Mouse (Mus musculus): Measurements from ENCODE around the gene Rnf217.

Rnf217 gene

GRCm38 (mm10) chr10:31609066-31609961 is at the start of gene Rnf217:
TSS of gene Rnf217 (minus strand) at chr10:31609184.
- in situ Hi-C loops (cut with MboI, MseI): no loop called here

DNA sequence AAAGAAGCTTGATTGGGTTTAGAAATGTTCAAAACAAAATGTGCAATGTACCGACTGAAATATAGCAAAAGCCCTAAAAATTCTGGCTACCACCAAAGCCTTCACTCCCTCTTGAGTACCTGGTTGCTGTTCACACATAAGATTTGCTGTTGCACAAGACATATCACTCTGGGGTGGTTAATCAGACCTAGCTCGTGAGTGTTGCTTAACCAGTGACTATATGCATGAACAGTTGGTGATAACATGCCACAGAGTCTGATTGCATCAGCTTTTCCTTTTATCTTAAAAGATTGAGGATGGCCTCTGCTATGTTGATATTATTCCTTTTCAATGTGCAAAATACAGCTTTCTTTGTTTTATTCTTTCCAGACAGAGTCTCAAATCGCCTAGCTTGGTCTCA is 38.3 kb upstream of the Rnf217 start:
- in situ Hi-C loops (cut with MboI, MseI): no loop called here

DNA sequence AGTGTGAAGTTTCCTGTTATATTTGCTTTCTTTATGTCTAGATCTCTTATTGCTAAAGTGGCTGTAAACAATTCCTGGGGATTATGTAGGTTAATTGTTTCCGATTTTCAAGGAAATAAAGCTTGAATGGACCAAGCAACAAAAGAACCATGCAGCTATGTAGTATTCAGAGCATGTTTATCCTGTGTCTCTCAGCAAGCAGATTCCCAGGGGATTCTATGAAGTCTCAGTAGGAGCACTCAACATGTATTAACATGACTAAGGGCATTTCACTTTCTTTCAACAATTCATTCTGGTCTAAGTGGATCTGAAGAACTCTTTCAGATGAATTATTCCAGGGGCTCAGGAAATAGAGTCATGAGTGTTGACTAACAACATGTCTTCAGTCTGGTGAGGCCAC is 37.1 kb upstream of the Rnf217 start:
- in situ Hi-C loops (cut with MboI, MseI): no loop called here

GRCm38 (mm10) chr10:31635098-31635497 is 26.1 kb upstream of the Rnf217 start:
- in situ Hi-C loops (cut with MboI, MseI): loop anchor here in 1 of 2 experiments (10.0 kb wide), 1 partner anchor 1120 kb away; no protein-coding TSS in a partner anchor

GRCm38 (mm10) chr10:31632005-31632404 is 23.0 kb upstream of the Rnf217 start:
- in situ Hi-C loops (cut with MboI, MseI): loop anchor here in 1 of 2 experiments (10.0 kb wide), 1 partner anchor 1117 kb away; no protein-coding TSS in a partner anchor

- in situ Hi-C loops (cut with MboI, MseI): no loop called here
These were observed 6.4 kb upstream of the Rnf217 start for GRCm38 (mm10) chr10:31615355-31615754.

DNA sequence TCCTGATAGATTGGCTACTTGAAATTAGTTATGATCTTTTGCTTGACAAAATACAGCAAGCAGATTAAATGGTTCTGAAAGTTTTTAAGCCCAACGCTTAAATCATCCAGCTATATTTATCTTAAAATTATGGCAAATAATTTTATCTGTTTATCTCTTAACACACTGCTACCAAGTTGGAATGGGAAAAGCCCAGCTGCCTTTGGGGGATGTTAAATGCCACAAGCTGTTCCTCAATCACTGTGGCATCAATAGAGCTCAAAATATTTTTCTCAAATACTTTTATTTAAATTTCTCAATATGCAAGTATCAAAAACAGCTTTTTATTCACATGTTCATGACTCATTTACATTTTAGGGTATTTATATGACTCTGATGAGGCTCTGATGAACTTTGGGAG is 5.1 kb upstream of the Rnf217 start:
- in situ Hi-C loops (cut with MboI, MseI): no loop called here

- in situ Hi-C loops (cut with MboI, MseI): no loop called here
These were observed 431 bp downstream of the Rnf217 start for GRCm38 (mm10) chr10:31608441-31609065.

- in situ Hi-C loops (cut with MboI, MseI): no loop called here
These were observed 1.8 kb downstream of the Rnf217 start for GRCm38 (mm10) chr10:31606981-31607867.

DNA sequence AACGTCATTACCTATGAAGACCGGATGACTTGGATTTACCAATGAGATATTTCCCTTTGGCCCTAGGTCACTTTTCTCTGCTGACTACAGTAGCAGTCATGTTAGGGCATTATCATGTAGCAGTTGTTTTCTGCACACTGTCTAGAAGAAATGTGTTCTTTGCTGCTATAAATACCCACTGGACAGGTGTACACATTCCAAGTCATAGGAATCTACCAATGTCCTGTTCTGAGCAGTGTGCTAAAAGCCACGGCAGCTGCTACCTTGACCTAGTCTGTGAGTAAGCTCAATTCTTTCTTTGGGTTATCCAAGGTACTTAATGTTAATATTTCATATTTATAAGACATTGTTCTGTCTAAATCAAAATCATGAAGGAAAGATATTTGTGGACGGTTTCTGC is 5.1 kb downstream of the Rnf217 start:
- in situ Hi-C loops (cut with MboI, MseI): no loop called here

- in situ Hi-C loops (cut with MboI, MseI): no loop called here
These were observed 8.9 kb downstream of the Rnf217 start for GRCm38 (mm10) chr10:31600116-31600515.

GRCm38 (mm10) chr10:31597886-31598285 is 11.1 kb downstream of the Rnf217 start:
- in situ Hi-C loops (cut with MboI, MseI): no loop called here

GRCm38 (mm10) chr10:31596804-31597203 is 12.2 kb downstream of the Rnf217 start:
- in situ Hi-C loops (cut with MboI, MseI): no loop called here

DNA sequence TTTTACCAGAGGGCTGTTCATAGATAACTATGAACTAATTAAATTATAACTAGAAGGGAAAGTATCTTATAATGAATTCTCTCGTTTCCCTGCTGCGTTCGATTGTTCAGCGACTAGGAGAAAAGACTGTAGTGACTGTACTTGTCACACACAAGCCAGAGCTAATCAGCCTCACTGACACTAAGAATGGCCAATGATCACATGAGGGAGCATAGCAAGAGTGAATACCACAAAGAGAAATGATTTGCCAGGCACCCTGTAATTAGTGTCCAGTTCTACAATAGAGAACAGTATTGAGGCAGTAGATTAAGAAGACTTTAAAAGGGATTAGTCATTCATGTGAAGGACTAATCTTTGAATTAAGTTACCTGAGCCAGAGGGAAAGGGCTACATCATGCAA is 13.7 kb downstream of the Rnf217 start:
- in situ Hi-C loops (cut with MboI, MseI): no loop called here

DNA sequence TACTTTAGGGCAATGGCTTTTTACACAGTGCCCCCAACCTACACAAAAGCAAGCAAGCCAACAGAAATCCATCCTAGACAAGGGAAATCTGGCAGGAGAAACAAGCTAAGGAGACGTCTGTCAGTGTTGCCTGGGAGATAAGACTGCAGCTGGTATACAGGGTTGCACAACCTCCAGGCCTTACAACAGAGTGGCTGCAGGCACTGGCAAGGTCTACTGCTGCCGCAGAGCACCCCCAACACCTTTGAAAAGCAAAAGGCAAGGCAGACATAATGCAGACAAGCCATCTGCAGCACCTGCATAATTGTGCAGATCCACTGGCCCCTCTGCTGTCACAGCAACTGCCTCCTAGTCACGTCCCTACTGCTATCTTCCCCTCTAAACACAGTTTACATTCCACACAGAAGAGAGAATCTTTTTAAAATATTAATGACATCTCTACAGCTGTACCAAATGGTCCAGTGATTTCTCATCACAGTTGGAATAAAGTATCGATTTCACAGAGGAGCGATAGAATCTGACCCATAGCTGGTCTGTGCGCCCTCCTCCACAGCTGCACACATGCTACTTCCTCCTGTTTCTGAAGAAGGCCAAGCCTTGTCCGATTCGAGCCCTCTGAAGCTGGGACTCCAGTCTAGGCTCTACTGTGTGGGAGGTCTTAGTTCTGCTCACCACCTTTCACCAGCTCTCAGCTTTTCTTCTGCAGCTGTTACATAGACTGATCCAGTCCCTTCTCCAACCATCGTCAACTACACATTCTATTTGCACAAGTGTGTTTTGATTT is 16.1 kb downstream of the Rnf217 start:
- in situ Hi-C loops (cut with MboI, MseI): no loop called here

GRCm38 (mm10) chr10:31592095-31592740 is 16.8 kb downstream of the Rnf217 start:
- in situ Hi-C loops (cut with MboI, MseI): no loop called here

DNA sequence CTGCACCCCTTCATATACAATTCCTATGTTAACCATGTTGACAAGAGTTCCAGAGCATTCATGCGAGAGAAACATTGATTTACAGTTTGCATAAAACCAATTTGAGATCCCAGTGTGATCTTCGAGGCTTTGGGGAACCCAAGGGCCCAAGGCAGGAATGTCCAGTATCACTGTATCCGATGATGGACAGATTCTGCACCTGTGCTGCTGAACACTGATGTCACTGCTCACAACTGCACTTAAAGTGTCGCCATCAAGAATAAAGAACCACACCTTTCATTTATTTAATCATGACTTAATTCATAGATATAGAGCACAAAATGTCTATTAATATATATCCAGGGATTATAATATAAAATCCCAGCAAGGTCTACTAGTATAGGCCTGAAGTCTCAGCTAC is 28.3 kb downstream of the Rnf217 start:
- in situ Hi-C loops (cut with MboI, MseI): no loop called here

DNA sequence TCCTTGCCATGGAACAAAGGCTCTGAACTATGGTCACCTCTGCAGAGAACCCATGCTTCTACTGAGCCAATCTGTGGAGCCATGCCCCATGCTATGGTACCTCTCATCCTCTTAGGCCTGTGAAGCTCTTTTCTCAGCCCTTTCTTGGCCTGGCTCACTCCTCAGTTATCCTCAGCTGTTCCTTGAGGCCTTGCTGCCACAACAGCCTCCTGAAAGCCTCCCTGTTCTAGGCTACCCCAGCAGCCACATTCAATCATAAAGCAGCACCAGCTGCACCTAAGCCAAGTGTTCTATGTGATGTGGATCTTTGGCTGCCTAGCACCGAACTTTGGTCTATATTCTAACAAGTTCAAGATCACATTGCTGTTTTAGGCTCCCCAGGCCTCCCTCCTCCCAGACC is 28.9 kb downstream of the Rnf217 start:
- in situ Hi-C loops (cut with MboI, MseI): no loop called here

DNA sequence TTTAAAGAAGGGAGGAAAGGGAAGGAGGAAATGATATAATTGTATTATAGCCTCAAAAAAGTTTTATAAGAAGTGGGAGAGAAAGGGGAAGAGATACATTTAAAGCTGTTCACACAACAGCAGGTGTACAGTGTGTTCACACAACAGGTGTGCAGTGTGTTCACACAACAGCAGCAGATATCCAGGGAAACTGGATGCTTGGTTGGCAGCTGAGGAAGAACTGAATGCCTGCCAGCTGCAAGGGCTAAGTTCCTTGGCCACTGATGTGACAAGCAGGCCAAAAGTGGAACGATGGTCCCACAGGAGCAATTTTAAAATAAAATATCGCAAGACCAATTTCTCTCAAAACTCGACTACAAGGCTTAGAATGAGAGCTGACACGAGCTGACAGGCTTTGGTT is 35.7 kb downstream of the Rnf217 start:
- in situ Hi-C loops (cut with MboI, MseI): no loop called here

GRCm38 (mm10) chr10:31557311-31557710 is 51.7 kb downstream of the Rnf217 start:
- in situ Hi-C loops (cut with MboI, MseI): no loop called here

All from T-helper 17 cell (primary cell).